ENCODE assay signal across 9 mouse cellular contexts in genomic region chr1:181466601-181467320, GRCm38 (mm10). TPM values are rescaled to one million over a fixed set of nuclear protein-coding genes. Genes with fewer than 3 reads are reported as not detected.
A peak's percentile ranks its signal among the peaks of the same experiment; 100 is the strongest.
DNase-seq lines count a peak whose midpoint lies in the region; ATAC-seq lines count a peak whose summit lies in the region.
"Had no signal": no experiment of that assay in that cellular context is flagged by ENCODE, and none has a peak within 500 bp of the region (broad histone marks: within the 10 kb centered on the region; RNA-seq: fewer than 3 reads in every experiment).

No protein-coding gene starts in this region.

- peak overlapping the region; percentile 61 for H3K4me2 ChIP-seq in heart, embryonic 12.5 days
- no peak overlapping the region for H3K4me2 ChIP-seq in forebrain, embryonic 16.5 days (ENCODE audit: low read length)
- H3K4me2 ChIP-seq in hindbrain, embryonic 14.5 days (replicated peaks), result no peak overlapping the region
- H3K4me2 ChIP-seq in neural tube, embryonic 13.5 days, result no peak overlapping the region
- H3K4me2 ChIP-seq: midbrain, embryonic 12.5 days had no signal

- H3K27ac ChIP-seq in heart, embryonic 12.5 days (ENCODE audit: poor library complexity, severe bottlenecking), result peak overlapping the region; percentile 44; the same call in 1 of the 2 replicates
- no peak overlapping the region for H3K27ac ChIP-seq in forebrain, embryonic 16.5 days (ENCODE audit: low read length)
- H3K27ac ChIP-seq in hindbrain, embryonic 14.5 days, result no peak overlapping the region
- H3K27ac ChIP-seq in neural tube, embryonic 13.5 days (replicated peaks), result no peak overlapping the region
- H3K27ac ChIP-seq: midbrain, embryonic 12.5 days had no signal

- no peak overlapping the region for H3K9ac ChIP-seq in heart, embryonic 12.5 days
- no peak overlapping the region for H3K9ac ChIP-seq in forebrain, embryonic 16.5 days (replicated peaks; ENCODE audit: low read depth, low read length)
- H3K9ac ChIP-seq in hindbrain, embryonic 14.5 days, result no peak overlapping the region
- H3K9ac ChIP-seq in neural tube, embryonic 13.5 days, result no peak overlapping the region
- H3K9ac ChIP-seq: midbrain, embryonic 12.5 days had no signal

- 0 out of 2 replicates have a peak, but pooled peaks cover 2% of the 10 kb centered on the region for H3K36me3 ChIP-seq in heart, embryonic 12.5 days
- no peaks in the 10 kb centered on the region for H3K36me3 ChIP-seq in forebrain, embryonic 16.5 days (ENCODE audit: control insufficient read depth, insufficient read depth)
- no peaks in the 10 kb centered on the region for H3K36me3 ChIP-seq in hindbrain, embryonic 14.5 days (replicated peaks; ENCODE audit: control insufficient read depth, insufficient read depth)
- no peaks in the 10 kb centered on the region for H3K36me3 ChIP-seq in neural tube, embryonic 13.5 days
- H3K36me3 ChIP-seq: midbrain, embryonic 12.5 days had no signal

- peaks cover 12% of the 10 kb centered on the region for H3K9me3 ChIP-seq in heart, embryonic 12.5 days (replicated peaks)
- H3K9me3 ChIP-seq in forebrain, embryonic 16.5 days (ENCODE audit: control insufficient read depth, low read length), result 0 out of 2 replicates have a peak, but pooled peaks cover 10% of the 10 kb centered on the region
- H3K9me3 ChIP-seq in hindbrain, embryonic 14.5 days (ENCODE audit: control insufficient read depth, low read length), result 0 out of 2 replicates have a peak, but pooled peaks cover 9% of the 10 kb centered on the region
- H3K9me3 ChIP-seq in neural tube, embryonic 13.5 days, result peaks cover 9% of the 10 kb centered on the region; the same call in 1 of the 2 replicates

- no peak for DNase-seq in heart, adult 8-10 months (ENCODE audit: low spot score)
- DNase-seq in hindbrain, embryonic 14.5 days (ENCODE audit: low spot score), result peak; percentile 28
- no peak for DNase-seq in gastrocnemius, postnatal 25 days
- no peak for DNase-seq in gastrocnemius, adult 8-10 months (ENCODE audit: low spot score in 2 of 2)

- peak; percentile 40 for ATAC-seq in heart, embryonic 12.5 days (ENCODE audit: insufficient number of reproducible peaks, low FRiP score)
- ATAC-seq in forebrain, embryonic 16.5 days, result peak; percentile 75
- ATAC-seq in hindbrain, embryonic 14.5 days (ENCODE audit: low FRiP score), result peak; percentile 66; the same call in 1 of the 2 replicates
- peak; percentile 43; the same call in 1 of the 2 replicates for ATAC-seq in neural tube, embryonic 13.5 days (ENCODE audit: low read depth)
- ATAC-seq in activated CD4-positive, CD25-positive, alpha-beta regulatory T cell, adult 4 months, result no peak

- no peaks in the 10 kb centered on the region for H3K27me3 ChIP-seq in heart, embryonic 12.5 days (replicated peaks)
- no peaks in the 10 kb centered on the region for H3K27me3 ChIP-seq in forebrain, embryonic 16.5 days (replicated peaks; ENCODE audit: control insufficient read depth, insufficient read depth, low read length)
- H3K27me3 ChIP-seq in hindbrain, embryonic 14.5 days (ENCODE audit: control insufficient read depth, insufficient read depth, low read length), result no peaks in the 10 kb centered on the region
- no peaks in the 10 kb centered on the region for H3K27me3 ChIP-seq in neural tube, embryonic 13.5 days
- H3K27me3 ChIP-seq: midbrain, embryonic 12.5 days had no signal

- peaks cover 22% of the 10 kb centered on the region for H3K4me1 ChIP-seq in heart, embryonic 12.5 days (replicated peaks)
- H3K4me1 ChIP-seq in forebrain, embryonic 16.5 days (replicated peaks; ENCODE audit: control insufficient read depth, insufficient read depth, low read length), result peaks cover 6% of the 10 kb centered on the region
- H3K4me1 ChIP-seq in hindbrain, embryonic 14.5 days (replicated peaks; ENCODE audit: control insufficient read depth, insufficient read depth, low read length), result no peaks in the 10 kb centered on the region
- H3K4me1 ChIP-seq in neural tube, embryonic 13.5 days (replicated peaks), result peaks cover 10% of the 10 kb centered on the region
- H3K4me1 ChIP-seq: midbrain, embryonic 12.5 days had no signal

- H3K4me3 ChIP-seq in heart, embryonic 12.5 days, result peak overlapping the region; percentile 27
- no peak overlapping the region for H3K4me3 ChIP-seq in forebrain, embryonic 16.5 days (replicated peaks; ENCODE audit: low read length)
- H3K4me3 ChIP-seq in hindbrain, embryonic 14.5 days (replicated peaks; ENCODE audit: low read length), result no peak overlapping the region
- no peak overlapping the region for H3K4me3 ChIP-seq in neural tube, embryonic 13.5 days
- H3K4me3 ChIP-seq: midbrain, embryonic 12.5 days had no signal

- WGBS in heart, embryonic 12.5 days, result 38% methylated on average over 17 of the region's 17 CpGs
- 67% methylated on average over 17 of the region's 17 CpGs for WGBS in forebrain, embryonic 16.5 days
- WGBS in hindbrain, embryonic 14.5 days, result 69% methylated on average over 17 of the region's 17 CpGs
- WGBS in neural tube, embryonic 13.5 days, result 72% methylated on average over 17 of the region's 17 CpGs

RNA-seq across cellular contexts. Expression of gene Ccdc121, which starts 44.5 kb away (rescaled TPM):
- 0.30 and 0.31 TPM in 2 replicates for polyA plus RNA-seq in heart, embryonic 12.5 days (2016; fragmentation: Nextera tagmentation; extraction: Ambion mirVana)
- not detected for total RNA-seq in heart, adult 8-10 months (2022)
- 0.31 TPM in 1 of 2 replicates, not detected in the other for polyA plus RNA-seq in forebrain, embryonic 16.5 days (2015; fragmentation: Nextera tagmentation; extraction: Ambion mirVana)
- 0.11 and 0.14 TPM in 2 replicates for polyA plus RNA-seq in hindbrain, embryonic 14.5 days (2014; fragmentation: Nextera tagmentation; extraction: Ambion mirVana)
- polyA plus RNA-seq in neural tube, embryonic 13.5 days (2015; fragmentation: Nextera tagmentation; extraction: Ambion mirVana), result not detected in 2 replicates
- total RNA-seq in gastrocnemius, postnatal 25 days (2021), result not detected
- polyA plus RNA-seq in activated CD4-positive, CD25-positive, alpha-beta regulatory T cell, adult 4 months (2017; shearing (Covaris generic)), result not detected
- not detected for total RNA-seq in gastrocnemius, adult 8-10 months (2022)
